Mouse (Mus musculus): ENCODE data around the gene Taf3. TPM values are rescaled to one million over a fixed set of nuclear protein-coding genes. Genes with fewer than 3 reads are reported as not detected.

The Taf3 gene
- polyA plus RNA-seq, 2 experiments = 4.7 to 5.0 TPM

GRCm38 (mm10) chr2:10074470-10074869, 26.1 kb upstream of the Taf3 start:
- Histone ChIP-seq H3K4me2 (ENCODE audit: low read depth) (no peak overlapping the region), H3K4me3 (ENCODE audit: insufficient read depth in 1 of 2, low read depth in 2 of 2, low read length in 2 of 2) (no peak overlapping the region), H3K9me3 (ENCODE audit: control insufficient read depth, low read length) (no peaks in the 10 kb centered on the region), H3K9ac (replicated peaks) (no peak overlapping the region), H3K4me1 (replicated peaks; ENCODE audit: control insufficient read depth in 2 of 2, insufficient read depth in 2 of 2, low read length in 1 of 2) (peaks cover 8 to 26% of the 10 kb centered on the region in 2 experiments), H3K36me3 (replicated peaks; ENCODE audit: control insufficient read depth, insufficient read depth, low read depth) (no peaks in the 10 kb centered on the region; the same call in 1 of the 2 replicates), H3K27me3 (ENCODE audit: control insufficient read depth, insufficient read depth, low read length) (no peaks in the 10 kb centered on the region), H3K27ac (no peak overlapping the region)
- DNase-seq (ENCODE audit: low read depth in 3 of 3, low spot score in 3 of 3) (no peak), ATAC-seq (ENCODE audit: insufficient read depth) (0 out of 2 replicates have a peak, but pooled peaks have one; percentile 14)
- WGBS (ENCODE audit: insufficient replicate concordance) = 55% methylated on average over 7 of the region's 7 CpGs
- no peak for TF ChIP-seq EP300 (IDR thresholded peaks at IDR 0.05; ENCODE audit: low read depth)
- TF ChIP-seq CTCF (IDR thresholded peaks at IDR 0.05; ENCODE audit: low read depth) = no peak

GRCm38 (mm10) chr2:10071751-10072150, 23.4 kb upstream of the Taf3 start:
- Histone ChIP-seq H3K4me3 (ENCODE audit: insufficient read depth in 1 of 2, low read depth in 2 of 2, low read length in 2 of 2) (no peak overlapping the region), H3K27ac (no peak overlapping the region), H3K9ac (replicated peaks) (no peak overlapping the region), H3K4me2 (ENCODE audit: low read depth) (no peak overlapping the region), H3K36me3 (replicated peaks; ENCODE audit: control insufficient read depth, insufficient read depth, low read depth) (peaks cover 18% of the 10 kb centered on the region), H3K4me1 (replicated peaks; ENCODE audit: control insufficient read depth in 2 of 2, insufficient read depth in 2 of 2, low read length in 1 of 2) (peaks cover 0 to 13% of the 10 kb centered on the region in 2 experiments; a peak in 2 of 4 replicates), H3K9me3 (ENCODE audit: control insufficient read depth, low read length) (no peaks in the 10 kb centered on the region), H3K27me3 (ENCODE audit: control insufficient read depth, insufficient read depth, low read length) (no peaks in the 10 kb centered on the region)
- 47% methylated on average over 7 of the region's 7 CpGs for WGBS (ENCODE audit: insufficient replicate concordance)
- DNase-seq (ENCODE audit: low read depth in 3 of 3, low spot score in 3 of 3) (no peak), ATAC-seq (ENCODE audit: insufficient read depth) (no peak; the same call in 1 of the 2 replicates)
- TF ChIP-seq EP300 (IDR thresholded peaks at IDR 0.05; ENCODE audit: low read depth) (no peak), CTCF (IDR thresholded peaks at IDR 0.05; ENCODE audit: low read depth) (no peak)

- 69% methylated on average over 5 of the region's 5 CpGs for WGBS (ENCODE audit: insufficient replicate concordance)
- no peak for DNase-seq (ENCODE audit: low read depth in 3 of 3, low spot score in 3 of 3)
- H3K9me3 ChIP-seq (ENCODE audit: control insufficient read depth, low read length) = no peaks in the 10 kb centered on the region
- no peak overlapping the region for H3K4me2 ChIP-seq (ENCODE audit: low read depth)
- peaks cover 75% of the 10 kb centered on the region for H3K36me3 ChIP-seq (replicated peaks; ENCODE audit: control insufficient read depth, insufficient read depth, low read depth)
- no peak for ATAC-seq (ENCODE audit: insufficient read depth)
- TF ChIP-seq EP300 (IDR thresholded peaks at IDR 0.05; ENCODE audit: low read depth) (no peak), CTCF (IDR thresholded peaks at IDR 0.05; ENCODE audit: low read depth) (no peak)
- no peak overlapping the region for H3K9ac ChIP-seq (replicated peaks)
- H3K4me3 ChIP-seq (ENCODE audit: insufficient read depth in 1 of 2, low read depth in 2 of 2, low read length in 2 of 2) = no peak overlapping the region
- H3K27me3 ChIP-seq (ENCODE audit: control insufficient read depth, insufficient read depth, low read length) = no peaks in the 10 kb centered on the region
- no peaks in the 10 kb centered on the region for H3K4me1 ChIP-seq (replicated peaks; ENCODE audit: control insufficient read depth in 2 of 2, insufficient read depth in 2 of 2, low read length in 1 of 2)
- no peak overlapping the region for H3K27ac ChIP-seq
These were observed 10.4 kb upstream of the Taf3 start for GRCm38 (mm10) chr2:10058836-10059235.

GRCm38 (mm10) chr2:10051996-10052395, 3.6 kb upstream of the Taf3 start:
- ATAC-seq (ENCODE audit: insufficient read depth) = no peak
- H3K4me1 ChIP-seq (replicated peaks; ENCODE audit: control insufficient read depth in 2 of 2, insufficient read depth in 2 of 2, low read length in 1 of 2) = peaks cover 4 to 7% of the 10 kb centered on the region in 2 experiments
- H3K9ac ChIP-seq (replicated peaks) = no peak overlapping the region
- H3K9me3 ChIP-seq (ENCODE audit: control insufficient read depth, low read length) = no peaks in the 10 kb centered on the region
- no peak overlapping the region for H3K27ac ChIP-seq
- no peak overlapping the region for H3K4me3 ChIP-seq (ENCODE audit: insufficient read depth in 1 of 2, low read depth in 2 of 2, low read length in 2 of 2)
- no peak for DNase-seq (ENCODE audit: low read depth in 3 of 3, low spot score in 3 of 3)
- TF ChIP-seq EP300 (IDR thresholded peaks at IDR 0.05; ENCODE audit: low read depth) (no peak), CTCF (IDR thresholded peaks at IDR 0.05; ENCODE audit: low read depth) (no peak)
- H3K36me3 ChIP-seq (replicated peaks; ENCODE audit: control insufficient read depth, insufficient read depth, low read depth) = peaks cover 21% of the 10 kb centered on the region
- H3K4me2 ChIP-seq (ENCODE audit: low read depth) = no peak overlapping the region
- 84% methylated on average over 1 of the region's 1 CpGs for WGBS (ENCODE audit: insufficient replicate concordance)
- H3K27me3 ChIP-seq (ENCODE audit: control insufficient read depth, insufficient read depth, low read length) = no peaks in the 10 kb centered on the region

DNA sequence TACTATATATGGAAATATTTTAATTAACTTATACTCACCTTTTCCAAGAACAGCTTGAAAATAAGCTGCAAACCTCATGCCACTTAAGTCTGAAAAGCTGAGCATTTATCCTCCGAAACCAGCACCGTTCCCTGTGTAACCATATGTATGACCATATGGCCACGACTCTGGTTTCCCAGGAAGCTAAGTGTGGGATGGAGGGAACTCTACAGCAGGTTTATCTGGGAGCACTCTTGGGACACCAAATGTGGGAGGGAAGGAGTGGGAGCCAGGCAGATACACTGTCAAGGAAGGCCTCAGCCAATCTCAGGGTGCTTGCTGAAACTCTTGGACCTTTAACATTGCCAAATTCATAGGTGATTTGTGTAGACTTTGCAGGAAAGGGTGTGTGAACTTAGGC, 2.5 kb upstream of the Taf3 start:
- Histone ChIP-seq H3K27me3 (ENCODE audit: control insufficient read depth, insufficient read depth, low read length) (no peaks in the 10 kb centered on the region), H3K4me3 (ENCODE audit: insufficient read depth in 1 of 2, low read depth in 2 of 2, low read length in 2 of 2) (no peak overlapping the region), H3K4me1 (replicated peaks; ENCODE audit: control insufficient read depth in 2 of 2, insufficient read depth in 2 of 2, low read length in 1 of 2) (peaks cover 4 to 10% of the 10 kb centered on the region in 2 experiments), H3K9me3 (ENCODE audit: control insufficient read depth, low read length) (no peaks in the 10 kb centered on the region), H3K4me2 (ENCODE audit: low read depth) (no peak overlapping the region), H3K9ac (replicated peaks) (no peak overlapping the region), H3K27ac (no peak overlapping the region), H3K36me3 (replicated peaks; ENCODE audit: control insufficient read depth, insufficient read depth, low read depth) (peaks cover 14% of the 10 kb centered on the region)
- no peak for TF ChIP-seq EP300 (IDR thresholded peaks at IDR 0.05; ENCODE audit: low read depth)
- 71% methylated on average over 3 of the region's 3 CpGs for WGBS (ENCODE audit: insufficient replicate concordance)
- ATAC-seq (ENCODE audit: insufficient read depth) (no peak), DNase-seq (ENCODE audit: low read depth in 3 of 3, low spot score in 3 of 3) (no peak)
